Mouse (Mus musculus): Measurements from ENCODE around the gene Zmiz1. TPM values are rescaled to one million over a fixed set of nuclear protein-coding genes. Genes with fewer than 3 reads are reported as not detected.

The Zmiz1 gene
- total and polyA plus RNA-seq, 2 experiments from 2014 or later, result 50.6 to 135 TPM

- no peak overlapping the region for H3K9ac ChIP-seq (replicated peaks; ENCODE audit: low read length)
- ATAC-seq, result no peak
- H3K27ac ChIP-seq, result no peak overlapping the region
- no peaks in the 10 kb centered on the region for H3K27me3 ChIP-seq (ENCODE audit: insufficient read depth, low read length)
- no peaks in the 10 kb centered on the region for H3K9me3 ChIP-seq (ENCODE audit: low read length)
- H3K36me3 ChIP-seq (ENCODE audit: insufficient read depth, low read length), result peaks cover 15% of the 10 kb centered on the region
- H3K4me2 ChIP-seq (ENCODE audit: low read depth, low read length), result no peak overlapping the region
- no peak for DNase-seq (ENCODE audit: low spot score)
- 77% methylated on average over 2 of the region's 2 CpGs for WGBS
- TF ChIP-seq CTCF (IDR thresholded peaks at IDR 0.05; ENCODE audit: low read depth), result no peak
- H3K4me3 ChIP-seq (ENCODE audit: low read length), result no peak overlapping the region
- peaks cover 13% of the 10 kb centered on the region for H3K4me1 ChIP-seq (ENCODE audit: insufficient read depth, low read length)
These were observed 237.4 kb downstream of the Zmiz1 start for GRCm38 (mm10) chr14:25696356-25696755.

- H3K9me3 ChIP-seq (ENCODE audit: low read length), result no peaks in the 10 kb centered on the region
- peaks cover 15% of the 10 kb centered on the region for H3K36me3 ChIP-seq (ENCODE audit: insufficient read depth, low read length)
- no peak overlapping the region for H3K4me3 ChIP-seq (ENCODE audit: low read length)
- H3K9ac ChIP-seq (replicated peaks; ENCODE audit: low read length), result no peak overlapping the region
- no peaks in the 10 kb centered on the region for H3K4me1 ChIP-seq (ENCODE audit: insufficient read depth, low read length)
- H3K4me2 ChIP-seq (ENCODE audit: low read depth, low read length), result no peak overlapping the region
- ATAC-seq (peak; percentile 66), DNase-seq (ENCODE audit: low spot score) (peak; percentile 80)
- TF ChIP-seq CTCF (IDR thresholded peaks at IDR 0.05; ENCODE audit: low read depth), result peak; percentile 90
- H3K27me3 ChIP-seq (ENCODE audit: insufficient read depth, low read length), result no peaks in the 10 kb centered on the region
- no peak overlapping the region for H3K27ac ChIP-seq
These were observed 243.0 kb downstream of the Zmiz1 start for GRCm38 (mm10) chr14:25701986-25702385.

- no peak overlapping the region for H3K27ac ChIP-seq
- H3K36me3 ChIP-seq (ENCODE audit: insufficient read depth, low read length), result no peaks in the 10 kb centered on the region
- H3K9me3 ChIP-seq (ENCODE audit: low read length), result no peaks in the 10 kb centered on the region
- H3K4me1 ChIP-seq (ENCODE audit: insufficient read depth, low read length), result no peaks in the 10 kb centered on the region
- peak; percentile 46 for ATAC-seq
- DNase-seq (ENCODE audit: low spot score), result peak; percentile 87
- H3K4me2 ChIP-seq (ENCODE audit: low read depth, low read length), result no peak overlapping the region
- no peaks in the 10 kb centered on the region for H3K27me3 ChIP-seq (ENCODE audit: insufficient read depth, low read length)
- no peak overlapping the region for H3K4me3 ChIP-seq (ENCODE audit: low read length)
- 62% methylated on average over 5 of the region's 5 CpGs for WGBS
- peak; percentile 98 for TF ChIP-seq CTCF (IDR thresholded peaks at IDR 0.05; ENCODE audit: low read depth)
- H3K9ac ChIP-seq (replicated peaks; ENCODE audit: low read length), result no peak overlapping the region
These were observed 248.8 kb downstream of the Zmiz1 start for GRCm38 (mm10) chr14:25707691-25708181.

- H3K4me1 ChIP-seq (ENCODE audit: insufficient read depth, low read length), result no peaks in the 10 kb centered on the region
- no peak for TF ChIP-seq CTCF (IDR thresholded peaks at IDR 0.05; ENCODE audit: low read depth)
- H3K27me3 ChIP-seq (ENCODE audit: insufficient read depth, low read length), result no peaks in the 10 kb centered on the region
- 55% methylated on average over 4 of the region's 4 CpGs for WGBS
- ATAC-seq (peak; percentile 64; the same call in 1 of the 2 replicates), DNase-seq (ENCODE audit: low spot score) (peak; percentile 37)
- H3K4me2 ChIP-seq (ENCODE audit: low read depth, low read length), result no peak overlapping the region
- no peaks in the 10 kb centered on the region for H3K36me3 ChIP-seq (ENCODE audit: insufficient read depth, low read length)
- no peak overlapping the region for H3K9ac ChIP-seq (replicated peaks; ENCODE audit: low read length)
- H3K4me3 ChIP-seq (ENCODE audit: low read length), result no peak overlapping the region
- H3K27ac ChIP-seq, result no peak overlapping the region
- no peaks in the 10 kb centered on the region for H3K9me3 ChIP-seq (ENCODE audit: low read length)
These were observed 249.5 kb downstream of the Zmiz1 start for GRCm38 (mm10) chr14:25708451-25708850.

GRCm38 (mm10) chr14:25708917-25709316 lies 249.9 kb downstream of the Zmiz1 start:
- no peak for ATAC-seq
- Histone ChIP-seq H3K27ac (no peak overlapping the region), H3K4me1 (ENCODE audit: insufficient read depth, low read length) (no peaks in the 10 kb centered on the region), H3K9ac (replicated peaks; ENCODE audit: low read length) (no peak overlapping the region), H3K27me3 (ENCODE audit: insufficient read depth, low read length) (no peaks in the 10 kb centered on the region), H3K9me3 (ENCODE audit: low read length) (no peaks in the 10 kb centered on the region), H3K4me3 (ENCODE audit: low read length) (no peak overlapping the region), H3K4me2 (ENCODE audit: low read depth, low read length) (no peak overlapping the region), H3K36me3 (ENCODE audit: insufficient read depth, low read length) (no peaks in the 10 kb centered on the region)
- DNase-seq (ENCODE audit: low spot score), result no peak
- TF ChIP-seq CTCF (IDR thresholded peaks at IDR 0.05; ENCODE audit: low read depth), result no peak
- 86% methylated on average over 2 of the region's 2 CpGs for WGBS

- no peaks in the 10 kb centered on the region for H3K27me3 ChIP-seq (ENCODE audit: insufficient read depth, low read length)
- H3K4me2 ChIP-seq (ENCODE audit: low read depth, low read length), result no peak overlapping the region
- no peaks in the 10 kb centered on the region for H3K9me3 ChIP-seq (ENCODE audit: low read length)
- no peak overlapping the region for H3K27ac ChIP-seq
- DNase-seq (ENCODE audit: low spot score), result no peak
- H3K4me1 ChIP-seq (ENCODE audit: insufficient read depth, low read length), result no peaks in the 10 kb centered on the region
- H3K36me3 ChIP-seq (ENCODE audit: insufficient read depth, low read length), result no peaks in the 10 kb centered on the region
- ATAC-seq, result no peak
- no peak overlapping the region for H3K4me3 ChIP-seq (ENCODE audit: low read length)
- no peak for TF ChIP-seq CTCF (IDR thresholded peaks at IDR 0.05; ENCODE audit: low read depth)
- H3K9ac ChIP-seq (replicated peaks; ENCODE audit: low read length), result no peak overlapping the region
- 66% methylated on average over 4 of the region's 4 CpGs for WGBS
These were observed 251.1 kb downstream of the Zmiz1 start for GRCm38 (mm10) chr14:25710073-25710472.

- no peak for TF ChIP-seq CTCF (IDR thresholded peaks at IDR 0.05; ENCODE audit: low read depth)
- Histone ChIP-seq H3K27me3 (ENCODE audit: insufficient read depth, low read length) (no peaks in the 10 kb centered on the region), H3K4me1 (ENCODE audit: insufficient read depth, low read length) (no peaks in the 10 kb centered on the region), H3K27ac (no peak overlapping the region), H3K4me3 (ENCODE audit: low read length) (no peak overlapping the region), H3K36me3 (ENCODE audit: insufficient read depth, low read length) (no peaks in the 10 kb centered on the region), H3K9ac (replicated peaks; ENCODE audit: low read length) (no peak overlapping the region), H3K9me3 (ENCODE audit: low read length) (no peaks in the 10 kb centered on the region), H3K4me2 (ENCODE audit: low read depth, low read length) (no peak overlapping the region)
- ATAC-seq (no peak), DNase-seq (ENCODE audit: low spot score) (no peak)
- WGBS, result 53% methylated on average over 4 of the region's 4 CpGs
These were observed 251.7 kb downstream of the Zmiz1 start for GRCm38 (mm10) chr14:25710681-25711080.
